Mouse (Mus musculus) left cerebral cortex, postnatal 36 days (tissue): ENCODE results near the gene Polr2l. TPM values are rescaled to one million over a fixed set of nuclear protein-coding genes. Genes with fewer than 3 reads are reported as not detected.

ENCODE experiments used
- total RNA-seq, 2 experiments: library from RNA; stranded (reverse); gene quantifications; 2 replicates each; pipeline ENCODE4 v1.2.3; 2021

Gene Polr2l
- total RNA-seq, 2 experiments from 2014 or later = 38.0 to 40.1 TPM

Other genes starting within 250 kb of the Polr2l start
- gene Phrf1, start 246.3 kb downstream of the Polr2l start, total RNA-seq = 10 to 100 TPM; 64.4 to 78.0 TPM
- gene Irf7, start 208.7 kb downstream of the Polr2l start, total RNA-seq = 1 to 10 TPM; 1.7 to 2.0 TPM
- gene Cdhr5, start 198.3 kb downstream of the Polr2l start, total RNA-seq = not detected
- not detected for gene Sct, start 196.0 kb downstream of the Polr2l start, total RNA-seq
- under 1 TPM; 0.17 to 0.39 TPM for gene Drd4, start 183.1 kb downstream of the Polr2l start, total RNA-seq
- 10 to 100 TPM; 67.3 to 72.5 TPM for gene Deaf1, start 147.4 kb downstream of the Polr2l start, total RNA-seq
- gene Tmem80, start 147.4 kb downstream of the Polr2l start, total RNA-seq = 10 to 100 TPM; 30.5 to 34.9 TPM
- 1 to 10 TPM; 4.7 to 5.9 TPM for gene Eps8l2, start 136.3 kb downstream of the Polr2l start, total RNA-seq
- 100 to 1,000 TPM in 1 of 2 experiments, 10 to 100 TPM in 1; 93.3 to 116 TPM for gene Taldo1, start 82.9 kb downstream of the Polr2l start, total RNA-seq
- 10 to 100 TPM; 43.2 to 43.4 TPM for gene Gatd1, start 61.0 kb downstream of the Polr2l start, total RNA-seq
- 100 to 1,000 TPM; 291 to 331 TPM for gene Cend1, start 45.6 kb downstream of the Polr2l start, total RNA-seq
- gene Slc25a22, start 37.2 kb downstream of the Polr2l start, total RNA-seq = 100 to 1,000 TPM; 270 to 289 TPM
- gene Pidd1, start 31.1 kb downstream of the Polr2l start, total RNA-seq = 1 to 10 TPM in 1 of 2 experiments, under 1 TPM in 1; 0.76 to 1.9 TPM
- gene Rplp2, start 27.8 kb downstream of the Polr2l start, total RNA-seq = 100 to 1,000 TPM; 493 to 570 TPM
- 10 to 100 TPM; 28.0 to 31.7 TPM for gene Pnpla2, start 19.9 kb downstream of the Polr2l start, total RNA-seq
- 1 to 10 TPM; 3.0 to 3.5 TPM for gene Cracr2b, start 14.0 kb downstream of the Polr2l start, total RNA-seq
- 10 to 100 TPM; 30.9 to 35.4 TPM for gene Cd151, start 7.7 kb downstream of the Polr2l start, total RNA-seq
- gene Tspan4, start 108 bp upstream of the Polr2l start, total RNA-seq = 10 to 100 TPM; 14.2 to 20.0 TPM
- gene Chid1, start 64.7 kb upstream of the Polr2l start, total RNA-seq = 10 to 100 TPM; 67.2 to 68.4 TPM
- gene Ap2a2, start 87.0 kb upstream of the Polr2l start, total RNA-seq = 100 to 1,000 TPM; 199 to 214 TPM
- not detected for gene Muc6, start 180.2 kb upstream of the Polr2l start, total RNA-seq
- 1 to 10 TPM in 1 of 2 experiments, under 1 TPM in 1; 0.15 to 2.0 TPM for gene Muc2, start 215.2 kb upstream of the Polr2l start, total RNA-seq